Mouse (Mus musculus) erythroblast, adult 5-6 weeks (primary cell): ENCODE results near the gene Ryr2. TPM values are rescaled to one million over a fixed set of nuclear protein-coding genes. Genes with fewer than 3 reads are reported as not detected.
"Not testable (repeated sequence)": the region's sequence is repeated elsewhere in the genome, so short reads cannot be mapped to it uniquely, and the experiment has no call there.

ENCODE experiments used
- ATAC-seq: replicated peaks from 2 replicates; pipeline ENCODE4 v1.8.0; 2016; ENCODE audit warnings: moderate number of reproducible peaks, mild to moderate bottlenecking, moderate TSS enrichment, inconsistent platforms; ENCODE audit not compliant: poor library complexity, low FRiP score, severe bottlenecking
- total RNA-seq, 2 experiments: library from RNA; stranded (forward) in 1 of 2; stranded (reverse) in 1 of 2; fragments of 150-400 nt in 1 of 2; fragments of 200-764, 138-1000 nt in 1 of 2; gene quantifications; 2 replicates each; pipeline versions ENCODE4 v1.2.3 to v1.2.4; 2015 to 2017; ENCODE audit warnings: low replicate concordance in 2 of 2

Ryr2 gene
- total RNA-seq (2015; ENCODE audit: low replicate concordance) (not detected in 2 replicates), total RNA-seq (2017; ENCODE audit: low replicate concordance) (not detected in 2 replicates)

DNA sequence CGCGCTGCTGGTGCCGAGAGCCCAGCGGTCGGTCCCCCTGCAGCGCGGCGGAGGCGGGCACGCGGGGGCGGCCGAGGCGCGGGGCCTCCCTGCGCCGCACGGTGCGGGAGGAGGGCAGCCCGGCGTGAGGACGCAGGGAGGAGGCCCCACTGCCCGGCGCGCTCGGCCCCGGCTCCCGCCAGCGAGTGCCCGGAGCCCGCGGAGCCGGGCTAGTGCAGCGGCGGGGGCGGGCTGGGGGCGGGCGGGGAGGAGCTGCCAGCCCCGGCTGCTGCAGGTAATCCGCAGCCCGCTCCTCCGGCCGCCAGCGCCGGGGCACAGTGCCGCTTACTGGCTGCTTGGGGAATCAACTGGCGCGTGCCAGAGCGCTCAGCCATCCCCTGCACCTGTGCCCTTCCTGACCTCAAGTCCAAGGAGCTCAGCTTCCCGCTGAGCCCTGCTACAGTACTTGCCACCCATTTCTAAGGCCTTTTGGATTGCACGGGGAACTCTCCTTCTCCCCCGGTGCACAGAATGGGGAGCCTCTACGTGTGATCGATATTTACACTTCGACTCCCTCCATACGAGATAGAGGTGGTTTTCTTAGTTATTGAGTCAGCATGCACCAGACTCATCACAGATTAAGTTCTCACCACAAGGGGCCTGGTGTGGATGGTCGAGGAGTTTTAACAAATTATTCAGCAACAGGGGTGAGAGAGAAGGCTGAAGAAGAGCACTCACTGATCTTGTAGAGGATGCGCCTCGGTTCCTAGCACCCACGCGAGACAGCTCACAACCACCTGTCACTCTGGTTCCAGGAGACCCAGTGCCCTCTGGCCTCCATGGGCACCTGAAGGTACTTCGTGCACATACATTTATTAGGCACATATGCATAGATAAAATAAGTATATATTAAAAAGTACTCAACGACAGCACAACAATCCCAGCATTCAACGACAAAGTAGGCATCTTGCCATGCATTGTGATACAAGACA is at the start of gene Ryr2:
Gene Ryr2 (minus strand): TSS at position 284 of the 971 bp plus-strand sequence.
- no peak for ATAC-seq

DNA sequence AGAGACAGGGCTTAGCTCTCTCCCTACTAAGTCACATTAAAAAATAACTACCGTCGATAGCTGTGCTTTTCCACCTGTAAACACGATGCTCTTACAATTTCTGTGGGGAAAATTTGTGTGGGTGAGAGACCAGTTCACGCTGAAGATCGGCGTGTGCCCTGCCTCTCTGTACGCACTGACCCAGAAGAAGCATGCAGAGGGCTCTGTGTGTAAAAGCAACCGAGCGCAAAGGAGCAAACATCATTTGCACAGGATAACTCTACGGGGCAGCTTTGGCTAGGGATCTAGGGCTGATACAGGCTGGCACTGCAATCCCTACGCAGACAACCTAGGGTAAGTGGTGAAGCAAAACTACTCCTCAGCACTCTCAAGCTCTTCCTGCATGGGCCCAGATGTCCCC is 47.2 kb upstream of the Ryr2 start:
- no peak for ATAC-seq

DNA sequence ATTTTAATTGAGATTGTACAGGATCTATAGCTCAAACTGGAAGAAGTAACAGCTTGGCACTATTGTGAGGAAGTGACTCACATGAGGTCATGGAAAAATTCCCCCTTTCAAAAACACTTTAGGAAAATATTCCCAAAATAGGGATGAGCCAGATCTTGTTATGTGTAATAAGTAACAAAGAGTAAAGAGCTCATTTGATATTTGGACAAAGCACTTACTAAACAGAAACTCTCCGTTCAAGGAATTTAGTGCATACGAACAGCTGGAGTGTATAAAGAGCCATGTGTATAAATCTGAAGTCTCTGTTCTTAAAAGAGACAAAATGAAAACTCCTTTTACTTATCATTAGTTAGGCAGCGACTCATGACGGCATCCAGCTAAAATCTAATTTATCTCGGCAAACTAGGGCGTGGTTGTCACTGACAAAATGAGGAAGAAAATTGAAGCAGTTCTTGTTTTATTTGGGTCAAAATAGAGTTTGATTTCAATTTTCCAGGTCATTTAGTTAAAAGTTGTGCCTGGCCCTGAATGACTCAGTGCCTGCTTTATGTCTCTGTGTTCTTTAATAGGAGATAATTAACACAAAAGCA is 40.3 kb upstream of the Ryr2 start:
- ATAC-seq = no peak

DNA sequence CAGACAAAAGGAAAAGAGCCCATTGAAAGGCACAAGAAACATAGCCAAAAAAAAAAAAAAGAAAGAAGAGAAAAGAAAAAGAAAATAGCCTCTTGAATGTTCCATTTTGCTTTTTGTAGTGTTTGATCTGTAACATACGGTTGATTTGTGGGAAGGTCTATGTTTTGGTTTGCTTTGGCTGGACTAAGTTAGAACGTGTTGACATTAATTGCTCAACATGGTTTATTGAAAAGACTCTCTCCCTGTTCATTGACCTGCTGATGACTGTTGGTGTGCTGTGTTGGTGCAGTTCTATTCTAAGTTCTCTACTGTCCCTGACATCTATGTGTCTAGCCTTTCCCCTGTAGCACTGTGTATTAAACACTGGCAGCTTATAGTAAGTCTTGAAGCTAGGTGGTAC is 39.7 kb upstream of the Ryr2 start:
- no peak for ATAC-seq

- no peak for ATAC-seq
These were observed 36.6 kb upstream of the Ryr2 start for GRCm38 (mm10) chr13:12143347-12143746.

GRCm38 (mm10) chr13:12136461-12136860 is 29.7 kb upstream of the Ryr2 start:
- ATAC-seq = not testable (repeated sequence)

DNA sequence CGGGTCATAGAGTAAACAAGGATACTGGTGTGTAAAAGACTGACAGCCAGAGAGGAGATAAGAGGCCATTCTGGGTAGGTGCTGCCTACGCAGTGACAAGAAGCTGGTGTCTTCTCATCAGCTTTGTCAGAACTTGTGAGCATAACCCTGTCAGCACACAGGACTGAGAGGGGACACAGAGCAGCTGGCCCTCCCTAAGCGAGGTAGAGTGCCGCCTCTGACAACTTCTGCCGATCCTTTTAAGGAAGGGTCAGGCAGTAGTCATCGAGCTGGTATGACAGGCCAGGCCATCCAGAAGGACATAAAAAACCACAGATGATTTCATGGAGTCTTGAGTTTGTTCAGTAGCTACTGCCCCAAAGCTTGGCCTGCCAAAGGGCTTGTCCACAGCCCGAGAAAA is 26.8 kb upstream of the Ryr2 start:
- ATAC-seq = no peak

- ATAC-seq = no peak
These were observed 25.5 kb upstream of the Ryr2 start for GRCm38 (mm10) chr13:12132160-12132710.

DNA sequence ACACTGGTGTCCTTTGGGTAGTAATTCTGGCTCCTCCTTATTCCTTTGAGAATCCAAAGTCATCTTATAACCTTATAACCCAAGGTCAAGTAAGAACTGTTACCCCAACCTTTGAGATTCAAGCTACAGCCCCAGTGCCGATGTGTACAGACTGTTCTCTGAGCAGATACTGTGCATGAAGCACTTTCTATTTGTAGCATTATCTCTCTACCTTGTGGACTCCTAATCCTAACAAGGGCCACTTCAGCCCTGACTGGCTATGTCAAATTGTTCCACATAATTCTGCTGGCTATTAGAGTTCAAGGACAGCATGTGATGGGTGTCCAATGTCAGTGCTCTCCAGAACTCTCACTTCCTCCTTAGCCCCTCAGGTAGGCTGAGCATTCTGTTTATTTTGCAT is 22.4 kb upstream of the Ryr2 start:
- no peak for ATAC-seq

DNA sequence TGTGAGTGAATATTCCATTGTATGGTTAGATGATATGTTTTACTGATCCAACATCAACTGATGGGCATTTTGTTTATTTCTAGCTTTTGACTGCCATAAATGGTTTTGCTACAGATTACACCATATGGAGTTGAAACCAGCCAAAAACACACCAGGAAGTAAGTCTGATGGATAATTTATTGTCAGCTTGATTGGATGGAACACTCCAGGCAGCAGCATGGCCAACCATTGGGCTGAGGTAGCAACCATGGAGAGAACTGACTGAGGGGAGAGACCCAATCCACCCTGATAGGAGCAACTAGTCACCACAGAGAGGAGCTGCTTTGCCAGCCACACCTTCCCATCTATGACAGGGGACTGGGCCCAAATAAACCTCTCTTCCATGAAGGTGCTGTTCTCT is 19.4 kb upstream of the Ryr2 start:
- ATAC-seq = no peak

DNA sequence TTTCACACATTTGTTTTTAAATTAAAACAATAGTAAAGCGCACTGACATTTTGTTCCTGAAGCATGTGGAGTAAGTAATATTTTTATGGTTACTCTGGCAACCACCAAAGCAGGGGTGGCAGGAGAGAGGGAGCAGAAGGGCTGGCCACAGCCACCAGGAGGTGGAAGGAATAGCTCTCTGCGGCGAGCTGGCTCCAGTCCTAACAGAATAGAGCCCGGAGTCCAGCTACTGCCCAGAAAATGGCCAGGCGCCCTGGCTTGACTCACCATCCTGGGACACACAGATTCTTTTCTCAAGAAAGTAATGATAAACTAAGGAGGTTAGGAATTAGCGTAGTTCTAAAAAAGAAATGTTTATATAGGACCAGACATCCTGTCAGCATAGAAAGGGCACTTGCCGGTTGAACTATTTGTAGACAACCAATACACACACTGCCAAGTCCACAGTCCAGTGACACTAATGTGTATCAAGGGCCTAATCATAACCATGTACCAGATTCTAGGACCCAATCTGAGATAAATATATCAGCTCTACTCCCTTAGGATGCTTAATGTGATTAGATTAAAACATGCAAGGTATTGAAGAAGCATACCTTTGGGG is 18.3 kb upstream of the Ryr2 start:
- ATAC-seq = no peak

DNA sequence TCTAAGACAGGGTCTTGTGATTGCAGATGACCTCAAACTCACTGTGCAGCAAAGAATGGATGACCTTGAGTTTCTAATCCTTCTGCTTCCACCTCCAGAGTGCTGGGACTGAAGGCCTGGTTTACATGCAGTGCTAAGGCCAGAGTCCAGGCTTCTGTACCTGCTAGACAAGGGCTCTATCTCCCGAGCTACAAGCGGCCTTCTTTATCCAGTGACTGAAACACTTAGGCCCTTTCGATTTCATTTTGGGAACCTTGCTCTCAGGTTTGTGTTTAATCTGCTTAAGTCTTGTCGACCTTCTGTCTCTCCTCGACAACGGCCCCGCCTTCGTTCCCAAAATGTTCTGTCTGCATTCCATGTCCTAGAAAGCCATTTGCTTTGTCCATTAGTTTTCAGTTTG is 8.8 kb upstream of the Ryr2 start:
- no peak for ATAC-seq

DNA sequence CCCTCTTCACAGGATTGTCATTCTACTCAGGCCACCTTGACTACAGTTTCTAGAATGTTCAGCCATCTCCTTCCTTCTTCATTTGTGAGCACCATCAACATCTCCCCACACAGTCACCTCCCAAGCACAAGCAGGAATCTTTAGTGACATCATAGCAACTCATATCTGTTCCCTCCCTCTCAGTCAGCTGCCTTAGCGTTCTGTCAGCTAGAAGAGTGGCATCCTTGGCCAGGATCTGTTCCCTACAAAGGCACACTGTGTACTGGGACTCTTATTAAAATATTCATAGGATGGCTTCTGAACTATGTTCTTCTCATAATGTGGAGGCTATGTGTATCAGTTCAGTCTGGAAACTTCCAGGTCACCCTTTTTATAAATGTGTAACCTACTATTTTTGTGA is 8.1 kb upstream of the Ryr2 start:
- ATAC-seq = no peak

DNA sequence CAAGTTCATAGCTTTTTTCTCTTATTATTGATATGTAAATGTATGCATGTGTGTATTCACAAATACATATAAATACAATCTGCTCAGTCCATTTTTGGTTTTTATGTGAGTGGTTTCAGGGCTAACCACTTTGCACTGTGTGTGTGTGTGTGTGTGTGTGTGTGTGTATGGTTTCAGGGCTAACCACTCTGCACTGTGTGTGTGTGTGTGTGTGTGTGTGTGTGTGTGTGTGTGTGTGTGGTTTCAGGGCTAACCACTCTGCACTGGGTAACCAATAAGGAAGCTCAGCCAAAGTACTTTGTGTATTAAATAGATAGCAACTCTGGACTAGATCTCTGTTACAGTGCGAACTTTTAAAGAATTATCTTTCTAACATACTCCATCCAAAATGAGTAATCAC is 2.2 kb upstream of the Ryr2 start:
- no peak for ATAC-seq

- ATAC-seq = no peak
These were observed 716 bp downstream of the Ryr2 start for GRCm38 (mm10) chr13:12105830-12106628.

GRCm38 (mm10) chr13:12105231-12105829 is 1.4 kb downstream of the Ryr2 start:
- ATAC-seq = no peak

DNA sequence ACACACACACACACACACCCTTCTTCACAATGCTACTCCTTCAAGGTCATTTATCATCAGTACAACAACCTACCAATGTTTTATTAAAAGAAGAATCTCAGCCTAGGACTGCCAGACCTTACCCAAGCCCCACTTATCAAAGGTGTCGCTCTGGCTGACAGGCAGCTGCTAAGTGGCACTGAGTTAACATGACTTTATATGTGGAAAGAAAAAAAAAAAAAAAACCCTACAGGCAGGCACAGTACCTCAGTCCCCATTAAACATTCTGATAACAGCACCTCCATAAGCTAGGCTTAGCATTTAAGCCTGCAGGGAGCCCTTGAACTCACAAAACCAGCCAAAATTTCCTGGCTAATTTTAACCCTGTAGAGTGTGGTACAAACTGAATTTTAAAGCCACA is 2.4 kb downstream of the Ryr2 start:
- ATAC-seq = no peak

- ATAC-seq = no peak
These were observed 3.7 kb downstream of the Ryr2 start for GRCm38 (mm10) chr13:12103017-12103416.

DNA sequence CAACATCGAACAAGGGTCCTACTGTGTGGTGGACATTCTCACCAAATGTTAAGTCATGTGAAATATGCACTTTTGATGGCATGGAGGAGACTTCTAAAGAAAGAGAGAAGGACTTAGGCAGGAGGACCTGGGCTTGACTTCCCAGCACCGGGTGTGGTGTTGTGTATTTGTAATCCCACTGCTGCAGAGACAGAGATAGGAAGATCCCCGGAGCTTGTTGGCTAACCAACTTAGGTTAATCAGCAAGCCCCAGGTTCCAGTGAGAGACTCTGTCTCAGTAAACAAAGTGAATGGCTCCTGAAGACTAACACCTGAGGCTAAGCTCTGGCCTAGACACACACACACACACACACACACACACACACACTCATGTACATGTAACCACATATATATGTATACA is 7.3 kb downstream of the Ryr2 start:
- no peak for ATAC-seq
